Mouse (Mus musculus) bone marrow macrophage, adult 2 months (primary cell): ENCODE data around the gene Pld4.

Source experiments
- CTCF ChIP-seq: IDR thresholded peaks from 2 replicates; pipeline ENCODE4 v1.5.1; 2012; ENCODE audit warnings: low read depth, mild to moderate bottlenecking, low read length, moderate library complexity
- POLR2A ChIP-seq: IDR thresholded peaks from 2 replicates; pipeline ENCODE4 v1.6.1; 2012; ENCODE audit warnings: mild to moderate bottlenecking, low read depth, low read length, borderline replicate concordance

GRCm38 (mm10) chr12:112770396-112770795, 9.9 kb downstream of the Pld4 start:
- TF ChIP-seq CTCF (no peak), POLR2A (no peak)
